Mouse (Mus musculus) bone marrow, adult 2 months (tissue): ENCODE measurements around the gene Cgnl1. TPM values are rescaled to one million over a fixed set of nuclear protein-coding genes. Genes with fewer than 3 reads are reported as not detected.

ENCODE experiments used
- H3K27ac ChIP-seq: fragments of 200-500 bp; 2 replicates; pipeline ENCODE4 v1.5.1; 2012; ENCODE audit warnings: low read depth, mild to moderate bottlenecking, control low read depth, inconsistent platforms, low read length; ENCODE audit not compliant: control insufficient read depth, poor library complexity, insufficient read depth
- H3K4me1 ChIP-seq: fragments of 200-500 bp; 2 replicates; pipeline ENCODE4 v1.6.1; 2011; ENCODE audit warnings: low read length; ENCODE audit not compliant: control insufficient read depth, insufficient read depth
- H3K4me3 ChIP-seq: fragments of 200-500 bp; replicated peaks from 2 replicates; pipeline ENCODE3; 2011; ENCODE audit warnings: mild to moderate bottlenecking, low read depth, low read length, control low read depth; ENCODE audit not compliant: control insufficient read depth
- CTCF ChIP-seq: fragments of 200-500 bp; IDR thresholded peaks from 2 replicates; pipeline ENCODE4 v1.5.1; 2011; ENCODE audit warnings: low read length, control low read depth; ENCODE audit not compliant: control insufficient read depth, insufficient read depth
- POLR2A ChIP-seq: fragments of 200-500 bp; IDR thresholded peaks from 2 replicates; pipeline ENCODE4 v1.6.1; 2011; ENCODE audit warnings: low read depth, mild to moderate bottlenecking, control low read depth, low read length, borderline replicate concordance; ENCODE audit not compliant: control insufficient read depth
- WGBS: fragments of 180-500 bp; shearing (Covaris S2); methylation state at CpG from one replicate; pipeline ENCODE4 v1.1.7; 2018; 5-methylcytosine and 5-hydroxymethylcytosine counted together
- polyA plus RNA-seq: library from polyadenylated mRNA; stranded (reverse); fragments of >200 nt; gene quantifications from 2 replicates; pipeline ENCODE4 v1.2.4, GENCODE M21; 2011; ENCODE audit warnings: low replicate concordance; ENCODE audit not compliant: missing spikeins, insufficient read depth, insufficient read length

The Cgnl1 gene
- polyA plus RNA-seq, 1 experiment = 2.4 TPM

- Histone ChIP-seq H3K4me3 (no peak overlapping the region), H3K27ac (no peak overlapping the region), H3K4me1 (no peaks in the 10 kb centered on the region)
- 83% methylated on average over 7 of the region's 7 CpGs for WGBS
- TF ChIP-seq CTCF (no peak), POLR2A (no peak)
These were observed 192.4 kb downstream of the Cgnl1 start for GRCm38 (mm10) chr9:71578896-71579564.

Other genes starting within 250 kb of the Cgnl1 start
- gene Myzap, start 179.2 kb downstream of the Cgnl1 start, polyA plus RNA-seq = 2.8 and 8.7 TPM in 2 replicates